Mouse (Mus musculus): ENCODE data around the gene Apc2. TPM values are rescaled to one million over a fixed set of nuclear protein-coding genes. Genes with fewer than 3 reads are reported as not detected.

Apc2 gene
- polyA plus RNA-seq, 1 experiment from 2014 or later: 18.3 TPM

GRCm38 (mm10) chr10:80298571-80299281 is 2.9 kb downstream of the Apc2 start:
- peaks cover 39% of the 10 kb centered on the region for H3K4me1 ChIP-seq
- peak; percentile 52 for ATAC-seq (ENCODE audit: insufficient number of reproducible peaks, insufficient read depth, low FRiP score, low TSS enrichment)
- H3K4me2 ChIP-seq (replicated peaks): peak overlapping the region; percentile 51
- H3K27me3 ChIP-seq: peaks cover 67% of the 10 kb centered on the region
- H3K9me3 ChIP-seq: no peaks in the 10 kb centered on the region
- 4% methylated on average over 26 of the region's 26 CpGs for WGBS
- H3K27ac ChIP-seq: 0 out of 2 replicates have a peak overlapping the region, but pooled peaks have one; percentile 2
- H3K4me3 ChIP-seq: peak overlapping the region; percentile 37
- peak overlapping the region; percentile 35 for H3K9ac ChIP-seq
- H3K36me3 ChIP-seq: peaks cover 14% of the 10 kb centered on the region

- ATAC-seq (ENCODE audit: insufficient number of reproducible peaks, insufficient read depth, low FRiP score, low TSS enrichment): no peak
- 10% methylated on average over 15 of the region's 15 CpGs for WGBS
- Histone ChIP-seq H3K27ac (0 out of 2 replicates have a peak overlapping the region, but pooled peaks have one; percentile 2), H3K4me1 (peaks cover 33% of the 10 kb centered on the region), H3K9ac (peak overlapping the region; percentile 35), H3K4me2 (replicated peaks) (peak overlapping the region; percentile 51), H3K9me3 (no peaks in the 10 kb centered on the region), H3K4me3 (peak overlapping the region; percentile 37), H3K27me3 (peaks cover 73% of the 10 kb centered on the region), H3K36me3 (peaks cover 9% of the 10 kb centered on the region)
These were observed 3.5 kb downstream of the Apc2 start for GRCm38 (mm10) chr10:80299301-80299700.

DNA sequence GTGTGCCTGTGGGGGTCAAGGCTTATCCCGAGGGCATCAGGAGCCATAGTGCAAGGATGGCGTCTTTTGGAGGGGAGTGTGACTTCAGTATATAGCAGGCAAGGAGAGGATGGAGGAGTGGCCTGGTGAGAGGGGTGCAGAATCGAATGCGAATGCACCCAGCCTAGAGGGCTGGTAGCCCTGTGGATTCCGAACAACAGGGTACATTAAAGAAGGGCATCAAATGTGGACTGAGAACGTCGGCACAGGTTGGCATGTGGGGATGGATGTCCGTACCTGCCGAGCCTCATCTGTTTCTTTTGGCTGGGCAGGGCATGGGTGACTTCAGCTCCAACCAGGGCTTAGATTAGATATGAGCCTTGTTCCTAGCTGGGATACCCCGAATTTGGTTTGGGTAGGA is 4.0 kb downstream of the Apc2 start:
- Histone ChIP-seq H3K9ac (peak overlapping the region; percentile 35; the same call in 1 of the 2 replicates), H3K4me2 (replicated peaks) (peak overlapping the region; percentile 51), H3K4me1 (peaks cover 33% of the 10 kb centered on the region), H3K27ac (no peak overlapping the region), H3K9me3 (no peaks in the 10 kb centered on the region), H3K27me3 (peaks cover 78% of the 10 kb centered on the region), H3K4me3 (peak overlapping the region; percentile 37), H3K36me3 (peaks cover 3% of the 10 kb centered on the region)
- no peak for ATAC-seq (ENCODE audit: insufficient number of reproducible peaks, insufficient read depth, low FRiP score, low TSS enrichment)
- 46% methylated on average over 10 of the region's 10 CpGs for WGBS

GRCm38 (mm10) chr10:80300672-80301181 is 5.0 kb downstream of the Apc2 start:
- WGBS: 22% methylated on average over 11 of the region's 11 CpGs
- Histone ChIP-seq H3K27me3 (peaks cover 87% of the 10 kb centered on the region), H3K9ac (peak overlapping the region; percentile 40; the same call in 1 of the 2 replicates), H3K4me1 (peaks cover 26% of the 10 kb centered on the region), H3K4me2 (replicated peaks) (peak overlapping the region; percentile 51), H3K27ac (0 out of 2 replicates have a peak overlapping the region, but pooled peaks have one; percentile 54), H3K36me3 (no peaks in the 10 kb centered on the region), H3K9me3 (no peaks in the 10 kb centered on the region), H3K4me3 (peak overlapping the region; percentile 26)
- ATAC-seq (ENCODE audit: insufficient number of reproducible peaks, insufficient read depth, low FRiP score, low TSS enrichment): peak; percentile 45; the same call in 1 of the 2 replicates

- Histone ChIP-seq H3K4me2 (replicated peaks) (peak overlapping the region; percentile 37), H3K4me3 (peak overlapping the region; percentile 26), H3K9ac (peak overlapping the region; percentile 40), H3K36me3 (no peaks in the 10 kb centered on the region), H3K27ac (no peak overlapping the region), H3K9me3 (no peaks in the 10 kb centered on the region), H3K27me3 (peaks cover 92% of the 10 kb centered on the region), H3K4me1 (peaks cover 21% of the 10 kb centered on the region)
- ATAC-seq (ENCODE audit: insufficient number of reproducible peaks, insufficient read depth, low FRiP score, low TSS enrichment): no peak
- 75% methylated on average over 10 of the region's 10 CpGs for WGBS
These were observed 5.7 kb downstream of the Apc2 start for GRCm38 (mm10) chr10:80301256-80302081.

DNA sequence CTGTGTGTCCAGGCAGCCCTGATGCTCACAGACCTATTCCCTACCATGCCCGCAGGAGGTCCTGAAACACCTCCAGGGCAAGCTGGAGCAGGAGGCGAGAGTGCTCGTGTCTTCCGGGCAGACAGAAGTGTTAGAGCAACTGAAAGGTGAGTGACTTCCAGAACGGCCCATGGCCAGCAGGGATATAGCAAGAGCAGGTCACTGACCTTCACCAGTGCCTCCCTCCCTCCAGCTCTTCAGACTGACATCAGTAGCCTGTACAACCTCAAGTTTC is 6.2 kb downstream of the Apc2 start:
- Histone ChIP-seq H3K4me1 (peaks cover 18% of the 10 kb centered on the region), H3K4me2 (replicated peaks) (peak overlapping the region; percentile 37), H3K9me3 (no peaks in the 10 kb centered on the region), H3K9ac (peak overlapping the region; percentile 40; the same call in 1 of the 2 replicates), H3K27me3 (peaks cover 86% of the 10 kb centered on the region), H3K4me3 (0 out of 2 replicates have a peak overlapping the region, but pooled peaks have one; percentile 9), H3K36me3 (no peaks in the 10 kb centered on the region), H3K27ac (no peak overlapping the region)
- WGBS: 36% methylated on average over 5 of the region's 5 CpGs
- ATAC-seq (ENCODE audit: insufficient number of reproducible peaks, insufficient read depth, low FRiP score, low TSS enrichment): no peak

DNA sequence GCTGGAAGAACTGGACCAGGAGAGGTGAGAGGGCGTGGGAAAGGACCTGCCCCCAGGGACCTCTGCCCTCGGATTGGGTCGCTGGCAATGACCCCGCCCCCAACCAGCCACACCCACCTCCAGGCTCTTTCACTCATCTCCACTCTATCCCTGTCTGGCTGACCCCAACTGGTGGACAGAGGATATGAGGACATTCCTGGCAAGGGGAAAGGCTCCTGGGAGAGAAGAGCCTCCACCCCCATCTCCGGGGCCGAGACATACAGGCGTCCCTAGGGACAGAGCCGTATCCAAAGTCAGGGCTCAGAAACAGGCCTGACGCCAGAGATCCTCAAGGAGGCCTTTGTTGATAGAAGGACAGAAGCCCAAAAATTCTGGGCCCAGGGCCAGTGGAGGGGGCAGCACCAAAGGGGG is 6.7 kb downstream of the Apc2 start:
- Histone ChIP-seq H3K27me3 (peaks cover 82% of the 10 kb centered on the region), H3K4me3 (0 out of 2 replicates have a peak overlapping the region, but pooled peaks have one; percentile 9), H3K4me2 (replicated peaks) (peak overlapping the region; percentile 37), H3K36me3 (0 out of 2 replicates have a peak, but pooled peaks cover 2% of the 10 kb centered on the region), H3K4me1 (peaks cover 17% of the 10 kb centered on the region), H3K9me3 (no peaks in the 10 kb centered on the region), H3K9ac (no peak overlapping the region; the same call in 1 of the 2 replicates), H3K27ac (no peak overlapping the region)
- no peak for ATAC-seq (ENCODE audit: insufficient number of reproducible peaks, insufficient read depth, low FRiP score, low TSS enrichment)
- WGBS: 9% methylated on average over 9 of the region's 9 CpGs

DNA sequence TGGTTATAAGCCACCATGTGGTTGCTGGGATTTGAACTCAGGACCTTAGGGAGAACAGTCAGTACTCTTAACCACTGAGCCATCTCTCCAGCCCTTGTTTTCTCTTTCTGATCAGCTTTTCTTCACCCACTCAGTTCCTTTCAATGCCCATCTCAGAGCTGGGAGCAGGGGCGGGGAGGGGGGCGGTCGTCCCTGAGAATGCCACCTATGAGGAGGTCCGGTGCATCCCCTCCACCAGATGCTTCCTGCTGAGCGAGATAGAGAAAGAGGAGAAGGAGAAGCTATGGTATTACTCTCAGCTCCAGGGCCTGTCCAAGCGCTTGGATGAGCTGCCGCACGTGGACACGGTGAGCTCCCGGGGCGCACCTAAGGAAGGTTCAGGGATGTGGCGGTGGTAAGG is 8.7 kb downstream of the Apc2 start:
- H3K36me3 ChIP-seq: peaks cover 13% of the 10 kb centered on the region
- WGBS: 21% methylated on average over 12 of the region's 12 CpGs
- H3K9me3 ChIP-seq: no peaks in the 10 kb centered on the region
- no peak overlapping the region for H3K9ac ChIP-seq
- no peak overlapping the region for H3K4me3 ChIP-seq
- H3K27ac ChIP-seq: no peak overlapping the region
- H3K4me2 ChIP-seq (replicated peaks): peak overlapping the region; percentile 15
- peaks cover 65% of the 10 kb centered on the region for H3K27me3 ChIP-seq
- H3K4me1 ChIP-seq: peaks cover 8% of the 10 kb centered on the region; the same call in 1 of the 2 replicates
- ATAC-seq (ENCODE audit: insufficient number of reproducible peaks, insufficient read depth, low FRiP score, low TSS enrichment): no peak

DNA sequence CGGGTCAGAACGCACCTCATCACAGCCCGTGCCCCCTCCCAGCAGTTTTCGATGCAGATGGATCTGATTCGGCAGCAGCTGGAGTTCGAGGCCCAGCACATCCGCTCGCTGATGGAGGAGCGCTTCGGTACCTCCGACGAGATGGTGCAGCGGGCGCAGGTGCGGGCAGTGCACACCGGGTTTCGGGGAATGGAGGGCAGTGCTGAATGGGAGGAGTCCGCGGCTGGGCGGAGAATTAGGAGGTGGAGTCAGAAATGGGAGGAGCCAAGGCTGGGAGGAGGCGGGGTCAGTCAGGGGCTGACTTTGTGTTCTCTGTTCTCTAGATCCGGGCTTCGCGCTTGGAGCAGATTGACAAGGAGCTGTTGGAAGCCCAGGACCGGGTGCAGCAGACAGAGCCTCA is 9.1 kb downstream of the Apc2 start:
- Histone ChIP-seq H3K27ac (no peak overlapping the region), H3K4me2 (replicated peaks) (peak overlapping the region; percentile 15), H3K36me3 (peaks cover 13% of the 10 kb centered on the region), H3K4me3 (no peak overlapping the region), H3K4me1 (peaks cover 8% of the 10 kb centered on the region; the same call in 1 of the 2 replicates), H3K9ac (no peak overlapping the region), H3K9me3 (no peaks in the 10 kb centered on the region), H3K27me3 (peaks cover 61% of the 10 kb centered on the region)
- WGBS: 14% methylated on average over 25 of the region's 25 CpGs
- no peak for ATAC-seq (ENCODE audit: insufficient number of reproducible peaks, insufficient read depth, low FRiP score, low TSS enrichment)

DNA sequence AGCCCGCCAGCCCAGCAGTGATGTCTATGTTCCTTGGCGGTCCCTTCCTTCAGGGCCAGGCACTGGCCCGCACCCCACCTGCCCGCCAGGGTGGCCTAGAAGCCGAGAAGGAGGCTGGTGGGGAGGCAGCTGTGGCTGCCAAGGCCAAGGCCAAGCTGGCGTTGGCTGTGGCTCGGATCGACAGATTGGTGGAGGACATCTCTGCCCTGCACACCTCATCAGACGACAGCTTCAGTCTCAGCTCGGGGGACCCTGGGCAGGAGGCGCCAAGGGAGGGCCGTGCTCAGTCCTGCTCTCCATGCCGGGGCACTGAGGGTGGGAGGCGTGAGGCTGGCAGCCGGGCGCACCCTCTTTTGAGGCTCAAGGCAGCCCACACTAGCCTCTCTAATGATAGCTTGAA is 15.8 kb downstream of the Apc2 start:
- Histone ChIP-seq H3K9me3 (no peaks in the 10 kb centered on the region), H3K4me3 (0 out of 2 replicates have a peak overlapping the region, but pooled peaks have one; percentile 3), H3K36me3 (peaks cover 23% of the 10 kb centered on the region), H3K9ac (0 out of 2 replicates have a peak overlapping the region, but pooled peaks have one; percentile 4), H3K4me2 (replicated peaks) (no peak overlapping the region), H3K27me3 (peaks cover 66% of the 10 kb centered on the region), H3K27ac (no peak overlapping the region), H3K4me1 (peaks cover 6% of the 10 kb centered on the region; the same call in 1 of the 2 replicates)
- no peak for ATAC-seq (ENCODE audit: insufficient number of reproducible peaks, insufficient read depth, low FRiP score, low TSS enrichment)
- 82% methylated on average over 16 of the region's 16 CpGs for WGBS
